Mouse (Mus musculus) lung, postnatal 0 days (tissue): ENCODE measurements around the gene Frem2. TPM values are rescaled to one million over a fixed set of nuclear protein-coding genes. Genes with fewer than 3 reads are reported as not detected.

ENCODE experiments used
- ATAC-seq: fragments of 200-750 bp; cut with Nextera tagmentation; 2 replicates; pipeline ENCODE4 v1.8.0; 2017; ENCODE audit warnings: moderate library complexity
- DNase-seq: peaks from one replicate; pipeline ENCODE4 v3.0.0-alpha.2; 2016; ENCODE audit warnings: low spot score
- H3K27ac ChIP-seq: fragments of 300-500 bp; sonication (generic); 2 replicates; pipeline ENCODE4 v1.5.1; 2014; ENCODE audit warnings: antibody characterized with exemption, mild to moderate bottlenecking, low read length, mixed read lengths
- H3K27me3 ChIP-seq: fragments of 300-500 bp; sonication (generic); replicated peaks from 2 replicates; pipeline ENCODE4 v1.6.1; 2014; ENCODE audit warnings: low read length, mixed read lengths; ENCODE audit not compliant: insufficient read depth
- H3K36me3 ChIP-seq: fragments of 300-500 bp; sonication (generic); 2 replicates; pipeline ENCODE4 v1.6.1; 2014; ENCODE audit warnings: low read length, mixed read lengths; ENCODE audit not compliant: insufficient read depth
- H3K4me1 ChIP-seq: fragments of 300-500 bp; sonication (generic); 2 replicates; pipeline ENCODE4 v1.6.1; 2014; ENCODE audit warnings: antibody characterized with exemption, low read depth, low read length, mixed read lengths; ENCODE audit not compliant: insufficient read depth
- H3K4me2 ChIP-seq: fragments of 300-500 bp; sonication (generic); replicated peaks from 2 replicates; pipeline ENCODE4 v1.6.1; 2014; ENCODE audit warnings: low read depth, mild to moderate bottlenecking, low read length, moderate library complexity, mixed read lengths
- H3K4me3 ChIP-seq: fragments of 300-500 bp; sonication (generic); 2 replicates; pipeline ENCODE4 v1.5.1; 2014; ENCODE audit warnings: low read depth, low read length
- H3K9ac ChIP-seq: fragments of 300-500 bp; sonication (generic); replicated peaks from 2 replicates; pipeline ENCODE4 v1.6.1; 2014; ENCODE audit warnings: low read depth, mild to moderate bottlenecking
- H3K9me3 ChIP-seq: fragments of 300-500 bp; sonication (generic); 2 replicates; pipeline ENCODE4 v1.6.1; 2016; ENCODE audit warnings: low read length, mixed read lengths
- CTCF ChIP-seq: IDR thresholded peaks from 2 replicates; pipeline ENCODE4 v1.5.1; 2016; ENCODE audit warnings: antibody characterized with exemption, mild to moderate bottlenecking
- EP300 ChIP-seq: IDR thresholded peaks from 2 replicates; pipeline ENCODE4 v1.6.1; 2016; ENCODE audit warnings: antibody characterized with exemption, mild to moderate bottlenecking, control low read depth
- WGBS: fragments of 180-500 bp; shearing (Covaris S2); extraction: QIAGEN DNeasy Blood & Tissue Kit; methylation state at CpG from one replicate; pipeline ENCODE4 v1.1.7; 2014; 5-methylcytosine and 5-hydroxymethylcytosine counted together
- polyA plus RNA-seq: library from polyadenylated mRNA; unstranded; fragments of >200 nt; fragmentation: Nextera tagmentation; extraction: Ambion mirVana; gene quantifications from 2 replicates; pipeline ENCODE4 v1.2.1, GENCODE M21; 2015

The Frem2 gene
- polyA plus RNA-seq, 1 experiment from 2014 or later = 1.6 TPM

DNA sequence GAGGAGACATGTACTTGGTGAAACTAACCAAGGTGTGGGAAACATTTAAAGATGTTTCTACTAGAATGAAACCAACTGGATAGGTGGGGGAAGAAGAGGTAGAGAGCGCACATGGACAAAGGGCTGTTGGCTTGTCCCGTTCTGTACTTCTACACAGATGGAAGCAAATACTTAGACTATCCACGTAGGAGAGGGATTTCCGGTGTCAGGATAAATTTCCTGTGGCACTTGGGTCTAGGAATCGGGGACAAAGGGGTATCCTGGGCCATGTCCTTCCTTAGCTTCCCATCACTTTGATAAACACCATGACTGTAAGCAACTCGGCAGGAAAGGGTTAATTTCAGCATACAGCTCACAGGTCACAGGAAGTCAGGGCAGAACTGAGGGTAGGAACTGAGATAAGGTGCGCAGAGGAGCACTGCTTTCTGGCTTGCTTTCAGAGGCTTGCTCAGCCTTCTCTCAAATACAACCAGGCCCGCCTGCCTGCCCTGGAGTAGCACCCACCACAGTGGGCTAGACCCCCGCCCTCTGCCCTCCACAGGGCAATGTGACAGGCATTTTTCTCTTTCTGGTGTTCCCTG lies 170.1 kb downstream of the Frem2 start:
- DNase-seq (peak; percentile 39), ATAC-seq (peak; percentile 62)
- Histone ChIP-seq H3K36me3 (0 out of 2 replicates have a peak, but pooled peaks cover 3% of the 10 kb centered on the region), H3K27me3 (no peaks in the 10 kb centered on the region), H3K9ac (no peak overlapping the region), H3K27ac (peak overlapping the region; percentile 26), H3K4me2 (no peak overlapping the region), H3K9me3 (no peaks in the 10 kb centered on the region), H3K4me3 (no peak overlapping the region), H3K4me1 (peaks cover 4% of the 10 kb centered on the region; the same call in 1 of the 2 replicates)
- 41% methylated on average over 9 of the region's 9 CpGs for WGBS
- peak; percentile 34; the same call in 1 of the 2 replicates for TF ChIP-seq EP300
- no peak for TF ChIP-seq CTCF

DNA sequence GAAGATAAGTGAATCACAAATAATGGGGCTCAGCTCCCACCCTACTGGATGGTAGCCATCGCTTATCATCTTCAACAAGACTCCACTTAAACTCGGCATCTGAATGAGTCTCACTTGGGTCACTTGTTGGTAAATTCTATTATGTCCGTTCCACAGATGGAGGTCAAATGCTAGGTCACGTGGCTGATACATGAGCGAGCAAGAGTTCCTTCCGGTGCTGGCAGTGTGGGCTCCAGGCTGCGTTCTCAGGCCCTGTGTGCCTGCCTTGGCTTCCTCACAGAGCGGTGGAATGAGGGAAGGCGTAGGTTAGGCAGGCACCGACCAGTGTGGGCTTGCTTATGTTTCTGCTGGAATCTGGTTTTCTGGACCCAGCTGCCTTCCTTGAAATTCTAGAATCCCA lies 170.6 kb downstream of the Frem2 start:
- DNase-seq (no peak), ATAC-seq (peak; percentile 41)
- H3K9ac ChIP-seq = no peak overlapping the region
- no peaks in the 10 kb centered on the region for H3K9me3 ChIP-seq
- TF ChIP-seq EP300 (no peak), CTCF (no peak)
- no peak overlapping the region for H3K4me3 ChIP-seq
- H3K27ac ChIP-seq = peak overlapping the region; percentile 23; the same call in 1 of the 2 replicates
- H3K4me2 ChIP-seq = no peak overlapping the region
- H3K27me3 ChIP-seq = no peaks in the 10 kb centered on the region
- H3K4me1 ChIP-seq = peaks cover 4% of the 10 kb centered on the region; the same call in 1 of the 2 replicates
- WGBS = 64% methylated on average over 10 of the region's 10 CpGs
- H3K36me3 ChIP-seq = 0 out of 2 replicates have a peak, but pooled peaks cover 8% of the 10 kb centered on the region

DNA sequence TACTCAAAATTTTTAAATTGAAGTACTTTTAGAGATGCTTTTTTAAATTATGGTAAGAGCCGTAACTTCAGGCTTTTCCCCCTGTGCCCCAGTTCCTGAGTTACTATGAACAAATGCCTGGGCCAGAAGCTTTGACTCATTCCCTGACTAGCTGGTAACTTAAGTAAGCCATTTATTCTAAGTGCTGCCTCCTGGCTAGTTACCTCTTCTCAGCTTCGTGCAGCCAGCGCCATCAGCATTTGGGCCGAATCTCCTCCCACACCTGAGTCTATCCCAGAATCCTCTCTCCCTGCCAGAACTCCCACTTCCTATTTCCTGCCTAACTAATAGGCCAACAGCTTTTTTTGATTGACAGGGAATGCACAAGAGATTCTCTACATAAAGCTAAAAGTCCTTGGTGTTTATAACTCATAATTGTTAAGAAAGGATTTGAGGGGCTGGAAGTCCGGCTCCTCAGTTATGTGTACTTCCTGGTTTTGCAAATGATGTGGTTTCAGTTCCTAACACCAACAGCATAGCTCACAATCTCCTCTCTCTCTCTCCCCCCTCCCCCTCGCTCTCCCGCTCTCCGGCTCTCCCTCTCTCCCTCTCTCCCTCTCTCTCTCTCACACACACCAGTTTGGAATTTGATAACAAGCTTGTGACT lies 173.6 kb downstream of the Frem2 start:
- Histone ChIP-seq H3K36me3 (peaks cover 29% of the 10 kb centered on the region; the same call in 1 of the 2 replicates), H3K9ac (no peak overlapping the region), H3K9me3 (no peaks in the 10 kb centered on the region), H3K4me2 (no peak overlapping the region), H3K4me1 (peaks cover 4% of the 10 kb centered on the region; the same call in 1 of the 2 replicates), H3K4me3 (no peak overlapping the region), H3K27ac (no peak overlapping the region), H3K27me3 (no peaks in the 10 kb centered on the region)
- DNase-seq (no peak), ATAC-seq (no peak)
- 79% methylated on average over 8 of the region's 8 CpGs for WGBS
- TF ChIP-seq CTCF (no peak), EP300 (no peak)

DNA sequence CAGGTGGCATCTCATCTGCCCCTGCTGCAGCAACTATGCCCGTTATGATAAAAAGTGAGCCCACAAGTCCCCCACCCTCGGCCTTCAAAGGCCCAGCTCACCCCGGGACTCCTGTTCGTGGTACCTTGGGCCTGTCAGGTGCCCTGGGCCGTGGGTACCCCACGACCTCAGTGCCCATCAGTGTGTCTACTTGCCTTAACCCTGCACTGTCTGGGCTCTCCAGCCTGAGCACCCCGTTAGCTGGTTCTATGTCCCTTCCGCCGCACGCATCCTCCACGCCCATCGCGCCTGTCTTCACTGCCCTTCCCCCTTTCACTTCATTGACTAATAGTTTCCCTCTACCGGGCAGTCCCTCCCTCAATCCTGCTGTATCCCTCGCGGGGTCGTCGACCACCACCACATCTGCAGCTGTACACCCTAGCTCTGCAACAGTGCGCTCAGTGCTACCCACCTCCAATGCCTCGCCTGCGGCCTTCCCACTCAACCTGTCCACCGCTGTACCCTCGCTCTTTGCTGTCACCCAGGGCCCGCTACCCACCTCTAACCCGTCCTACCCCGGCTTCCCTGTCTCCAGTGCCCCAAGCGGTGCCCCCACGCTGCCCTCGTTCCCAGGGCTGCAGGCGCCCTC lies 178.6 kb downstream of the Frem2 start:
- H3K4me3 ChIP-seq = no peak overlapping the region
- DNase-seq (no peak), ATAC-seq (no peak)

DNA sequence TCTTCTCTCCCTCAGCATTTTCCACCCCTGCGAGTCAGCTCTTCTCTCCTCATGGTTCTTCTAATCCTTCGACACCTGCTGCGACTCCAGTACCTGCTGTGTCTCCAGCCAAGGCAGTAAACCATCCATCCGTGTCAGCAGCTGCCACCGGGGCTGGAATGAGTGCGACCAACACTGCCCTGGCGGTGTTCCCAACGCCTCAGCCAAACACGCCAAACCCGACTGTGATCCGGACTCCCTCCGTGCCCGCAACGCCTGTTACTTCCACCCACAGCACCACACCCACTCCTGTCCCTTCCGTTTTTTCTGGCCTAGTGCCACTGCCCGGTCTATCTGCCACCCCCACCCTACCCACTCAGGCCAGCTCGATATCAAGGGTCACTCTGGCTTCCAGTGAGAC lies 179.7 kb downstream of the Frem2 start:
- no peaks in the 10 kb centered on the region for H3K27me3 ChIP-seq
- no peaks in the 10 kb centered on the region for H3K9me3 ChIP-seq
- DNase-seq = no peak
- TF ChIP-seq CTCF (no peak), EP300 (no peak)
- ATAC-seq = peak; percentile 11; the same call in 1 of the 2 replicates
- no peak overlapping the region for H3K4me3 ChIP-seq
- H3K9ac ChIP-seq = no peak overlapping the region
- no peak overlapping the region for H3K4me2 ChIP-seq
- H3K27ac ChIP-seq = no peak overlapping the region
- peaks cover 64% of the 10 kb centered on the region for H3K36me3 ChIP-seq
- WGBS = 79% methylated on average over 16 of the region's 17 CpGs
- H3K4me1 ChIP-seq = no peaks in the 10 kb centered on the region

More for the DNA sequence above, 178.6 kb downstream of the Frem2 start:
- no peaks in the 10 kb centered on the region for H3K9me3 ChIP-seq
- no peaks in the 10 kb centered on the region for H3K4me1 ChIP-seq
- no peak overlapping the region for H3K4me2 ChIP-seq
- peaks cover 55% of the 10 kb centered on the region; the same call in 1 of the 2 replicates for H3K36me3 ChIP-seq
- no peaks in the 10 kb centered on the region for H3K27me3 ChIP-seq
- no peak overlapping the region for H3K27ac ChIP-seq
- WGBS = 94% methylated on average over 30 of the region's 30 CpGs
- TF ChIP-seq EP300 = no peak
- TF ChIP-seq CTCF = no peak
- no peak overlapping the region for H3K9ac ChIP-seq

DNA sequence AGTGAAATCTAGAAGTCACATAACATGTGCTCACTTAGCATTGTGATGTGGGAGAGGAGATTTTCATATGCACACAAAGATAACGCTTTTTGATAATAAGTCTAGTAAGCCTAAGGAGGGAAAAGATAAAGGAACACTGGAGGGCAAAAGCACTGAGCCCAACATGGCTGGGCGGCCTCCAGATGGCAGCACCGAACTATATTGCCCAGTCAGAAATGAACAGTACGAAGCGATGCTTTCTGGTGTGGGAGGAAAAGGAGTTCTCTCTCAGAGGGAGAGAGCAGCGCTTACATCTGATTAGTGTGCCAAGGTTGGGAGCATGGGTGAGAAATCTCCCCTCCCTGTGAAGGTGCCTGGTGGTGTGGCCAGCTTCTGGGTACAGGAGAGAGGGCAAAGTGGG lies 181.3 kb downstream of the Frem2 start:
- H3K36me3 ChIP-seq = peaks cover 63% of the 10 kb centered on the region
- H3K9me3 ChIP-seq = no peaks in the 10 kb centered on the region
- no peak overlapping the region for H3K27ac ChIP-seq
- H3K9ac ChIP-seq = no peak overlapping the region
- DNase-seq = peak; percentile 53
- H3K4me1 ChIP-seq = no peaks in the 10 kb centered on the region
- 51% methylated on average over 6 of the region's 6 CpGs for WGBS
- H3K27me3 ChIP-seq = no peaks in the 10 kb centered on the region
- no peak overlapping the region for H3K4me3 ChIP-seq
- ATAC-seq = no peak
- TF ChIP-seq CTCF (peak; percentile 76), EP300 (no peak)
- H3K4me2 ChIP-seq = no peak overlapping the region
